Mouse (Mus musculus) G1E (cell line): ENCODE results near the gene Ptpn7.

Experiments used
- CTCF ChIP-seq: IDR thresholded peaks from 2 replicates; pipeline ENCODE4 v1.5.1; 2012; ENCODE audit warnings: low read depth, low read length, inconsistent platforms, mixed read lengths
- GATA1 ChIP-seq: IDR thresholded peaks from 2 replicates; pipeline ENCODE4 v1.6.1; 2012; ENCODE audit warnings: borderline replicate concordance, low read length, inconsistent platforms, mixed read lengths
- GATA2 ChIP-seq: IDR thresholded peaks from 2 replicates; pipeline ENCODE4 v1.6.1; 2012; ENCODE audit warnings: low read depth, low read length, inconsistent platforms, borderline replicate concordance
- POLR2AphosphoS5 ChIP-seq: IDR thresholded peaks from 2 replicates; pipeline ENCODE4 v1.6.1; 2012; ENCODE audit warnings: low read depth, low read length, inconsistent platforms; ENCODE audit not compliant: insufficient replicate concordance
- TAL1 ChIP-seq: conservative IDR thresholded peaks from 2 replicates; pipeline ENCODE4 v1.6.1; 2012; ENCODE audit warnings: low read depth, low read length, inconsistent platforms, mixed read lengths

GRCm38 (mm10) chr1:135188197-135188596 lies 55.7 kb downstream of the Ptpn7 start:
- TF ChIP-seq CTCF (no peak), TAL1 (no peak), GATA1 (no peak), POLR2AphosphoS5 (no peak), GATA2 (no peak)
